Mouse (Mus musculus) G1E (cell line): ENCODE data around the gene Inca1.

Source experiments
- CTCF ChIP-seq: IDR thresholded peaks from 2 replicates; pipeline ENCODE4 v1.5.1; 2012; ENCODE audit warnings: low read depth, low read length, inconsistent platforms, mixed read lengths
- GATA1 ChIP-seq: IDR thresholded peaks from 2 replicates; pipeline ENCODE4 v1.6.1; 2012; ENCODE audit warnings: borderline replicate concordance, low read length, inconsistent platforms, mixed read lengths
- GATA2 ChIP-seq: IDR thresholded peaks from 2 replicates; pipeline ENCODE4 v1.6.1; 2012; ENCODE audit warnings: low read depth, low read length, inconsistent platforms, borderline replicate concordance
- POLR2AphosphoS5 ChIP-seq: IDR thresholded peaks from 2 replicates; pipeline ENCODE4 v1.6.1; 2012; ENCODE audit warnings: low read depth, low read length, inconsistent platforms; ENCODE audit not compliant: insufficient replicate concordance
- TAL1 ChIP-seq: conservative IDR thresholded peaks from 2 replicates; pipeline ENCODE4 v1.6.1; 2012; ENCODE audit warnings: low read depth, low read length, inconsistent platforms, mixed read lengths

- TF ChIP-seq CTCF (no peak), POLR2AphosphoS5 (no peak), GATA1 (no peak), GATA2 (no peak), TAL1 (no peak)
Observed at GRCm38 (mm10) chr11:70654198-70654922, 45.6 kb downstream of the Inca1 start, which contains the start of gene Pfn1.
